Mouse (Mus musculus) urinary bladder, postnatal 10 days (tissue): Measurements from ENCODE around the gene Dnase1l1.
A peak's percentile ranks its signal among the peaks of the same experiment; 100 is the strongest.

Experiments
- DNase-seq: peaks from one replicate; pipeline ENCODE4 v3.0.0; 2022; ENCODE audit warnings: low spot score

The Dnase1l1 gene

DNA sequence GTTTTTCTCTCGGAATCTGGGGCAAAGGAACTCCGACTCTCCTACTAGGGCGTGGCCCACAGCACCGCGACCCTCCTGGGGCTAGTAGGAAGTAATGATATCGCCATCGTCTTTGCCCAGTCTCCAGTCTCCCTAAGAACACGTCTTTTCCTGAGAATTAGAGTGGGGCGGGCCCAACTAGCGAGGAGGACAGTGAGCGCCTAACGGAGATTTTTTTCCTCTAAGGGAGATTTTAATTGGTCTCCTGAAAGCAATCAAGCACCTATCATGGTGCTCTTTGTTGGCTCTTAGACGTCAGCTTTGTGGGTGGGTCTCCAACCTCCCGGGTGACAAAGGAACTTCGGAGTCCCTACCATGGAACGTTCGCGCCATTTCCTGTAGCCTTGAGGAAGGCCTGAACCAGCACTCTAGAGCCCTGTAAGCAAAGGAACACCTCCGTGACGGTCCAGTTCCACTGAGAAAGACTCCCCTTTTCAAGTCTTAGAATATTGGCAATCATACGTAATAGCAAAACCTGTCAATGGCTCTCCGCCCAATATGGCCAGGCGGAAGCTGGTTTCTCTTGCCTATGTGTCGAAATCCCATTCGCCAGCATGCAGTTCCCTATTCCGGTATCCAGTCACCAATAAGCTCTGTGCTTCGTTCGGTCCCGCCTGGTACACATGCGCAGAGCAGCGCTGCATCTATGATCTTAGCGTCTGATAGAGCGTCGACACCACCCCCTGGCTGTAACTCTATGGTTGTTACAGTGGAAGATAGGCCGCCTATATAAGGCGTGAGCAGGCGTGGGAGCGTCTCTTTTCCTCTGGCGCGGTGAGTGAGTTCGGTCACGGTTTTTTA is 11.9 kb downstream of the Dnase1l1 start, which contains the start of gene Rpl10:
Gene Rpl10 (plus strand): TSS at position 751 of the 840 bp plus-strand sequence.
- DNase-seq = peak; percentile 60

DNA sequence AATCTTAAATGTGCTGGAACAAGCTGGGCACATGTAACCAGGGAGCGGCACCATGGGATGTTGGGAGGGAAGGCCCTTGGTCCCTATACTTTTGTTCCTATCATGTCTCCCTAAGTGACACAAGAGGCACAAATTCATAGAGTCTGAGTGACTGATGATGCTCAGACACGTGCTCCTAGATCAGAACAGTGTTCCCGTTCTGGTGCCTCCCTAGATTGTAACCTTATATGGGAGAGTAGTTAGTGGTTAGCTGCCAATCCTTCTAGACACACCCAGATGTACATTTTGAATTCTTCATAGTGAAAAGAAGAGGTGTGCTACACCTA is 12.4 kb downstream of the Dnase1l1 start:
- no peak for DNase-seq

DNA sequence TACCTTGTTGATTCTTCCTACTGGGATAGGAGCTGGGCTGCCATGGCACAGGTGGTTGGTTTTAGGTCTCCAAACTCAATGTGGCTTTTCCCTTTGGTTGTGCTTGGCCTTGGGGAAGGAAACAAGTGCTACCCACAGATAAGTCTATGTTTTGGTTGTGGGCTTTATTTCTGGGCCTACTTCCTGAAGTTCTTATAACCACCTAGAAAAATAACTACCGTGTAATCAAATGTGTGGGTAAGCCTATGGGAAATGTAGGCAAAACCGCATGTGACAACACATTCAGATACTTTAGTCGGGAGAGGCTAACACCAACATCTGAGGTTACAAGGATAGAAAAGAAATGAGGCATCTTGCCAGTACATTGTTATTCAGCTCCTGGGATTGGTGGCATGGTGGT is 24.4 kb downstream of the Dnase1l1 start:
- no peak for DNase-seq

DNA sequence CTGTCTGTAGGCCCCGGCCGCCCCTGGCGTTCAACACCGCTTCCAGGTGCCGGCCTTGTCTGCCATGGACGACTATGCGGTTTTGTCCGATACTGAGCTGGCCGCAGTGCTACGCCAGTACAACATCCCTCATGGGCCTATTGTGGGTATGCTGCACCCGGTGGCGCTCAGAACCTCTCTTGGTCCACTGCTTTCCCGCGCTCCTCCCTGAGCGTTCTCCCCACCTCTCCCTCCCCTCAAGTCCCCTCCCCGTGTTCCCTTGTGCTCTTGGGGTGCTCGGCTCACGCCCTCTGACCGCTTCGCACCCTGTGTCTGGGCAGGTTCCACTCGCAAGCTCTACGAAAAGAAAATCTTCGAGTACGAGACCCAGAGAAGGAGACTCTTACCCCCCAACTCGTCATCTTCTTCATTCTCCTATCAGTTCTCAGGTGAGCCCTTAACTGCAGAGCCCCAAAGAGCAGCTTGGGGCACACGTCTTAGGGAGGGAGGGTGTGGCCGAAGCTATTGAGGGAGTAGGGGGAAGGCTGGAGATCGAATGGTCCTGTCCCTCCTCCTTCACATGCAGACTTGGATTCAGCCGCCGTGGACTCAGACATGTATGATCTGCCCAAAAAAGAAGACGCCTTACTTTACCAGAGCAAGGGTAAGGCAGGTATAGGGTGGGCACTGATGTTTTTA is 27.1 kb downstream of the Dnase1l1 start:
- no peak for DNase-seq

DNA sequence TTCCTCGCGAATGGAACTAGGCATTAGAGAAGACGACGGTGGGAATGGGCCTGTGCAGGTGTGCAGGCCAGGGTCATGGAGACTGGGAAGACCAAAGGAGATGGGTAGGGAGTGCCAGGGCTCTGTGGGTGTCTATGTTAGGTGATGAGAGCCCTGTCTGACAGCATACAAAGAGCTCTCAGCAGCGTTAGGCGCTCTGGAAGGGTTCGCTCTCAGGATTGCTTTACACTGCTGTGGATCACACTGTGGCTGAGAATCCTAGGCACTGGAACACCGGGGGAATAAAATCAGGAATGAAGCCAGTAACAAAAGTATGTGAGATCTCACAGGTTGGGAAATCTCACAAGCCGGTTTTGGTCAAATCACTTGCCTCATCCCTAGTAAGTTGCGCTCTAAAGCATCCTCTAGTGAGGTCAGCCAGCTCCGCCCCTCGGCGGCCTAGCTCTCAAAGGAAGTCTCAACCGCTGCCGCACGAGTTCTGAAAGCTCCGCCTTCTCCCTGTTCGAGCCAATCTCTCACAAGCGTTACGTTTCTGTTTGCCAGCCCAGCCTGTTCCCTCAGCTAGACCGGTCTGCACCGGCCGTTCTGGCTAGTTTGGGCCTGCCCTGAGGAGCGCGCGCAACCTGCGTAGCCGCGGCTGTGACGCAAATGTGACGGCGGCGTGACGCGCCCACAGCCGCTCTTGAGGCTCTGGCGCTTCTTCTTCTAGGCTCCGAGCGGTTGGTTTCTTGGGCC is 27.8 kb downstream of the Dnase1l1 start, which contains the start of gene Emd:
Gene Emd (plus strand): TSS at position 535 of the 735 bp plus-strand sequence.
- peak; percentile 43 for DNase-seq

DNA sequence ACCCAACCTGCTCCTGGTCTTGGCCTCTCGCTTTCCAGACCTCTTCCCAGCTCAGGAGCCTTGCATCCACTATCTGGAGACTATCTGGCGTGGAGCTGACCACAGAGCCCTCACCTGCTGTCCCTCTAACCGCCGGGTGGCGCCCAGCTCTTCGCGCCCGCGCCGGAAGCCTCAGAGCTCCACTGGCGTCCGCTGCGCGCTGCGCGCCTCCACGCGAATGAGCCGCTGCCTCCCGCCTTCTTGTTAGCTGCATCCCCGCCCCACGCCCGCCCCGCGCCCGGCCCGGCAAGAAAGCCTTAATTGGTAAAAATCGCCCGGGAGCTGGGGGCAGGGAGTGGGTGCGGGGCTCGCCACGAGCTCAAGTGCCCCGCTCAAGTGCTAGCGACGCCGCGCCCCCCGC is 32.5 kb downstream of the Dnase1l1 start, which contains the start of gene Flna:
Gene Flna (minus strand): TSS at position 206 of the 400 bp plus-strand sequence.
- DNase-seq = peak; percentile 31

DNA sequence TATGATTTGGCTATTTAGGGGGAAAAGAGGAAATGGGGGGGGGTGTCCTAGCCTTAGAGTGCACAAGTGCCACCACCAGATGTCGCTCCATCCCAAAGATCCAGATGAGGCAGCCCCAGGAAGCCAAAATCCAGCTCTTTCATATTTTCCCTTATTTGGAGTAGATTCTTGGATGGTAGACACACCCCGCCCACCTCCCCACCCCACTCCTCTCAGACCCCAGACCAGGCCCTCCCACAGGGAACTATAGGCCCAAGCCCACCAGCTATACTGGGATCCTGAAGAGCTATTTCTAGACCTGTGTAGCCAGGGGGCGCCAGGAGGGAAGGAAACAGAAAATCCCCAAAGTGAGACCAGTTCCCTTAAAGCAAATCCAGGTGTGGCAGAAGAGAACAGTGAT is 33.5 kb downstream of the Dnase1l1 start:
- no peak for DNase-seq

DNA sequence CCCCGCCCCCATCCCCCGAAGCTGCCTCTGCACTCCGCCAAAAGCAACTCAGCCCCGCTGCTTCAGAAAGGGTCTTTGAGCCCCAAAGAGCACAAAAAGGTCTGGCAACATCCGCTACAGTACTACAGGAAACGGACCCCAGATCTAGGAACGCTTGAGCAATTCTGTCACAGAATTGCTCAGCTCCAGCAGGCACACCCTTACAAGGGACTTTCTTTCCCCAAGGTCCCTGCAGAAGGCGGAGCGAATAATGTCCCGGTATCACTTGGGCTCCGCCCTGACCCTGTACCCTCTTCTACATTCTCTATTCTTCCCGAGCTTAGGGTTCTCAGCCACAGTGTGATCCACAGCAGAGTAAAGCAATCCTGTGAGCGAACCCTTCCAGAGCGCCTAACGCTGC is 35.4 kb downstream of the Dnase1l1 start:
- DNase-seq = no peak

DNA sequence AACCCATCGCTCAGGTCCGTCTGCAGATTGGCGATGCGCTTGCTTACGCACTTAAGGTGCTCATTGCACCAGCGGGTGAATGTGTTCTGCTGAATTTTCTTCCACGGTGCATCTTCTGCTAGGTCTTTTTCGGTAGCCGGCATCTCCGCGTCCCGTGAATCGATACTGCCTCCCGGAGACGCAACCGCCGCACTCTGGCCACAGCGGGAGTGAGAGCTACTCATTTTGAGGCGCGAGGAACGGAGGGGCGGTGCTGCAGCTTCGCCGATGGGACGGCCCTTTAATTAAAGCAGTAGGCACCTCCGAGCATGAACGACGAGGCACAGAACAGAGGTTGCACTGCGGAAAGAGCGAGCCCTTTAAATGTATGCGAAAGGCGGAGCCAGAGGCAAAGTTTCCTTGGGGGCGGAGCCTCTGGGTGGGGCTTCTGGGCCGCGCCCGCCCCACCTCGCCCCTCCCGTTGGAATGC is 35.9 kb downstream of the Dnase1l1 start:
- DNase-seq = peak; percentile 43

DNA sequence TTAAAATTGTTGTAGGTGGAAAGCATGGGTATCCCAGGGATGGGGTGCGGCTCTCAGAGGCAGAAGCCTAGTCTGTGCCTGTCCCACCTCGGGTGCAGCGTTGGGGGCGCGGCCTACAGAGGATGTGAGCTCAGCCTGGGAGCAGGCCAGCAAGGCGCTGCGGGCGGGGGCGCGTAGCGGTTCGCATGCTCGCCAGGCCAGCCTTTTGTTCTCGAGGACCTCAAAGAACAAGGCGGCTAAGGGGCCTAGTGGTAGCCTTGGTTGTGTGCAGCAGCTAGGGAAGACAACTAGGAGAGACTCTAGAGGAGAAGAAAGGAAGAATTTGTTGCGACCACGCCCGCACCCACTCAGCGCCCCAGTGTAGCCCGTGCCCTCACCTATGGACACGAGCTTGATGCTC is 36.5 kb downstream of the Dnase1l1 start:
- DNase-seq = peak; percentile 33

DNA sequence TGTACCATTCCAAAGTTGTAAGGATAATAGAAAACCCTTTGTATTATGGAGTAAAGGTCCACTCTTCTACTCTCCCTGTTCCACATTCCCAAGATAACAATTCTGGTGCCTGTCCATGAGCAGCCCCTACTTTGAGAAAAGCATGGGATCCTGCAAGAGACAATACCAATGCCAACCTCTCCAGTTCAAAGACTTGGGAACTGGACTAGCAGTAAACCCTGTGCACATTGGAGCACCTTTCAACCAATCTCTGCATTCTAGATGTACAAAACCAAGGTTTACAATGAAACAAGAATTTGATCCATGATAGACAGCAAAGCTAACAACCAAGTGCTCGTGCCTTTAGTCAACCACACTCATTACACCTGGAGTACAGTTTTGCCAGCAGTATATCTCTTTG is 37.0 kb downstream of the Dnase1l1 start:
- DNase-seq = no peak

DNA sequence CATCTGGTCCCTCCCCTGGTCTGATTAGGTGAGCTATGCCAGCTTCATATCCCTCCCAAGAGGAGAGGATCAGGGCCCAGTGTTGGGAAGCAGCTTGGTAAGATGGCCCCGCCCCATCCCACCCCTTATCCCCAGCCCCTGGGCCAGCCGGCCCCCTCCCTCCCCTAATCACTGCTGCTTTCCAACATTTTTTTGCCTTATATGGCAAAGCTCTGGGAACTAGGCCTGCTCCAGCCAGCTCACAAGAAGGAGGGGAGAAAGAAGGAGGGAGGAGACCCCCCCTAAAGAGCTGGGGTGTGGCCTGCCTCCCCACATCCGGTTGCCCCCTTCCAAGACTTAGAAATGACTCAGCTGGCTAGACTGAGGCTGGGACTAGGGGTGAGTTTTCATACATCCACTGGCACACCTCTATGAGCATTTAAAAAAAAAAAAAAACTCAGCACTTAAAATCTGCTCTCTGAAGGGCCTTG is 37.5 kb downstream of the Dnase1l1 start:
- no peak for DNase-seq

DNA sequence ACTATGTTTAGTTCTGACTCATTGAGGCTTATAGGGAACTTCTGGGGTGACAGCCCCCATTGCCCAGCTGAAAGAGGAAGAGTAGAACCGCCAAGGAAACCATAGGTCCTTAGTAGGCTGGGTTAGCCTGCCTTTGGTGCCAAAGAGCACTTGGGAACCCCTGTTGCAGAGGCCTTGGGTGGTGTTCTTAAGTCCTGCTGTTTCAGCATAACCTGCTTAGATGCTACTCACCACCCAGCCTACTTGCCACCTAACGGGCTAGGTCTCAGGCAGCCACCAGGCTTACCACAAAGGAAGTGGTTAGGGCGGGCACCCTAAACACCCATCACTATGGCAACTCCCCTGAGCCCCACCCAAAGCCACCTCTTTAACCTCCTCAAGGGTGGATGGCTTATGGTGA is 38.3 kb downstream of the Dnase1l1 start:
- DNase-seq = no peak

DNA sequence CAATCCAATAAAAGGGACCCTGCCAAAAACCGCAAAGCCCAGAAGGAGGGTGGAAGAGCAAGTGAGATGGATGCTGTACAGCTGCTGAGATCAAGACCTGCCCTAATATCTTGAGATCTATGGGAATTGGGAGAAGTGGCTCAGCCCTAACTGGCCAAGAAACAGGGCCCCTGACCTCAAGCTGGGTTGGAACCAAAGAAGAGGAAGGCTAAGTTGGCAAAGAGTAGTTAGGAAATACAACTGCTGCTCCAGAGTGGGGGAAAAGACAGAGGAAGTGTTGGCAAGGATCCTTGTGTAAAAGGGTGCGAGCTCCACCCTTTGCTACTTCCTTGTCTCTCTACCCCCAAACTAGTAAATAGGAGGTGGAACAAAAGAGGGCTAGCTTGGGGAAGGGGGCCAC is 38.7 kb downstream of the Dnase1l1 start:
- DNase-seq = no peak

DNA sequence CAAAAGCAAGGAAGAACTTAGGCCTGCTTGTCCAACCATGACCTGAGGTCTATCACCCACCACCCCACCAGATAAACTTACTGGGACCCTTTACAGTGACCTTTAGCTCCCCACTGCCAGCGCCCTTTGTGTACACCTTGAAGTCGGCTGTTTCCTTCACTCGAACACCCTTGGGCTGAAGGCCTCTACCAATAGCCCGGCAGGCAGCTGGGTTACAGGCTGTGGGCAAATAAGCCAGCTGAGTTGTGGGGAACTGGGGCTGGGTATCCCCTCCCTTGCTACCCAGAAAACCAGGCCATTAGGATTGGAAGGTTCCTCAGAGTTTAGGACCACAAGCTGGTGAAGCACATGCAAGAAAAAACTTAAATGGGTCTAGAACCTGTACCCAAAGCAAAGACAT is 41.8 kb downstream of the Dnase1l1 start:
- DNase-seq = no peak

DNA sequence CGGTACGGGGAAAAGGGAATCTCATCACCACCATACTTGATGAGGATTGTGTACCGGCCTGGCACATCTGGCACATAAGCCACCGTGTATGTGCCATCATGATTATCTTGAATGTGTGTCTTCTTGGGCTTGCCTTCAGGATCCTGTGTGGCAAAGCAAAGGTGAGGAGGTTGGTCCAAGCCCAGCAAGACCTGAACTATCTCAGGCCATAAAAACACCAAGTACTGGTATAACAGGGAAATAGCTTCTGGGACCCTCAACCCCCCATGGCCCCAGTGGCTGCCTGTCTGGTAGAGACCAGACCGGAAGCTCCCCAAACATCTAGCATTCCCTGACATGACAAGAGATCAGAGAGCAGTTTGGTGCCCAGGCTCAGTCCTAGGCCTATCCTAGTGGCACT is 48.9 kb downstream of the Dnase1l1 start:
- DNase-seq = no peak

DNA sequence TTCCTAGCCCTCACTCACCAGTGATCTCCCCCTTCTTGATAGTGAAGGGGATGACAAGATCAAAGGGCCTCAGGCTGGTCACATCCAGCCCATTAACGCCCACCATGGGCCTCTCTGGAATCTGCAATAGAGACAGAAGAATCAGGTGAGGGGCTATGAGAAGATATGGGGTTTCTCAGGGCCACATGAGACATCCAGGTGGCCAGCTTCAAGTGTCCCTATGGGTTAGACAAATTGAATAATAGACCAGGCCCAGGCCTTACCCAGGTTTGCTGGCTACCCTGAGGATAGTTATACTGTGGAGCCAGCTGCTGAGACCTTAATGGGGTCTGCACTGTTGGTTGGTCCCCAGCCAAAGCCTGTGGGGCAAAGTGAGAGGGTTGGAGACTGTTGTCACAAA is 52.1 kb downstream of the Dnase1l1 start:
- no peak for DNase-seq
